Mouse (Mus musculus): Measurements from ENCODE around the gene Klb. TPM values are rescaled to one million over a fixed set of nuclear protein-coding genes. Genes with fewer than 3 reads are reported as not detected.
A peak's percentile ranks its signal among the peaks of the same experiment; 100 is the strongest.
"Not testable (repeated sequence)": the region's sequence is repeated elsewhere in the genome, so short reads cannot be mapped to it uniquely, and the experiment has no call there.

Klb gene
- 0.06 and 0.17 TPM in 2 replicates for polyA plus RNA-seq (2015; fragmentation: Nextera tagmentation; extraction: Ambion mirVana)

DNA sequence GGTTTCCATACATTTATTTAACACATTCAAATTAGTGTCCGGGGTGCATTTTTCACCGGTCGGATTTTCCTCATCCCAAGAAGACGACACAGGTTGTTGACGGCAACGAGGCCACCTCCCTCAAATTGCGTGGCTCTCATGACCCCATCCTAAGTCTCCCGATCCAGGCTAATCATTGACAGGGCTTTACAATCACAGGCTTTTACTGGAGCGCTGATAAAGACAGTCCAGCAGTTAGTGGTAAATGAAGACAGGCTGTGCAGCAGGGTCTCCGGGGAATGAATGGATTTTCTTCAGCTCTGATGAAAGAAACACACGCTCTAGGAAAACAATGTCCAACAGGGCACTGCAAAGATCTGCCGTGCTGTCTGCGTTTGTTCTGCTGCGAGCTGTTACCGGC lies at the start of gene Klb:
Gene Klb (plus strand): TSS at position 147 of the 400 bp plus-strand sequence.
- Histone ChIP-seq H3K4me2 (peak within 1 kb of the TSS; percentile 4; the same call in 1 of the 2 replicates), H3K27me3 (no peaks in the 10 kb centered on the region), H3K4me1 (no peaks in the 10 kb centered on the region), H3K9me3 (replicated peaks) (no peaks in the 10 kb centered on the region), H3K36me3 (ENCODE audit: poor library complexity, severe bottlenecking) (no peaks in the 10 kb centered on the region), H3K27ac (no peak within 1 kb of the TSS), H3K9ac (no peak within 1 kb of the TSS), H3K4me3 (no peak within 1 kb of the TSS)
- 50% methylated on average over 15 of the region's 15 CpGs for WGBS
- ATAC-seq, result no peak

- not testable (repeated sequence) for H3K4me3 ChIP-seq; H3K4me1 ChIP-seq; ATAC-seq; H3K9ac ChIP-seq; H3K9me3 ChIP-seq (replicated peaks); H3K4me2 ChIP-seq; H3K27ac ChIP-seq; H3K27me3 ChIP-seq
- peaks cover 51% of the 10 kb centered on the region for H3K36me3 ChIP-seq (ENCODE audit: poor library complexity, severe bottlenecking)
- WGBS, result 94% methylated on average over 1 of the region's 1 CpGs
These were observed 48.5 kb upstream of the Klb start for GRCm38 (mm10) chr5:65299623-65300022.

GRCm38 (mm10) chr5:65300121-65300520 lies 48.0 kb upstream of the Klb start:
- no peak overlapping the region for H3K4me2 ChIP-seq
- H3K4me3 ChIP-seq, result no peak overlapping the region
- no peaks in the 10 kb centered on the region for H3K27me3 ChIP-seq
- no peak overlapping the region for H3K27ac ChIP-seq
- peaks cover 49% of the 10 kb centered on the region for H3K36me3 ChIP-seq (ENCODE audit: poor library complexity, severe bottlenecking)
- H3K9me3 ChIP-seq (replicated peaks), result no peaks in the 10 kb centered on the region
- ATAC-seq, result no peak
- no peaks in the 10 kb centered on the region for H3K4me1 ChIP-seq
- WGBS, result 96% methylated on average over 9 of the region's 9 CpGs
- no peak overlapping the region for H3K9ac ChIP-seq

- H3K27me3 ChIP-seq, result no peaks in the 10 kb centered on the region
- H3K27ac ChIP-seq, result no peak overlapping the region
- ATAC-seq, result no peak
- H3K4me1 ChIP-seq, result no peaks in the 10 kb centered on the region
- H3K36me3 ChIP-seq (ENCODE audit: poor library complexity, severe bottlenecking), result peaks cover 51% of the 10 kb centered on the region
- no peak overlapping the region for H3K4me2 ChIP-seq
- no peaks in the 10 kb centered on the region for H3K9me3 ChIP-seq (replicated peaks)
- WGBS, result 82% methylated on average over 9 of the region's 9 CpGs
- 0 out of 2 replicates have a peak overlapping the region, but pooled peaks have one; percentile 21 for H3K9ac ChIP-seq
- no peak overlapping the region for H3K4me3 ChIP-seq
These were observed 42.6 kb upstream of the Klb start for GRCm38 (mm10) chr5:65305516-65305915.

GRCm38 (mm10) chr5:65308208-65308607 lies 39.9 kb upstream of the Klb start:
- no peak for ATAC-seq
- 96% methylated on average over 7 of the region's 7 CpGs for WGBS
- H3K27ac ChIP-seq, result no peak overlapping the region
- no peaks in the 10 kb centered on the region for H3K9me3 ChIP-seq (replicated peaks)
- H3K4me1 ChIP-seq, result no peaks in the 10 kb centered on the region
- H3K36me3 ChIP-seq (ENCODE audit: poor library complexity, severe bottlenecking), result peaks cover 59% of the 10 kb centered on the region
- H3K4me2 ChIP-seq, result no peak overlapping the region
- H3K27me3 ChIP-seq, result no peaks in the 10 kb centered on the region
- H3K4me3 ChIP-seq, result no peak overlapping the region
- H3K9ac ChIP-seq, result no peak overlapping the region

DNA sequence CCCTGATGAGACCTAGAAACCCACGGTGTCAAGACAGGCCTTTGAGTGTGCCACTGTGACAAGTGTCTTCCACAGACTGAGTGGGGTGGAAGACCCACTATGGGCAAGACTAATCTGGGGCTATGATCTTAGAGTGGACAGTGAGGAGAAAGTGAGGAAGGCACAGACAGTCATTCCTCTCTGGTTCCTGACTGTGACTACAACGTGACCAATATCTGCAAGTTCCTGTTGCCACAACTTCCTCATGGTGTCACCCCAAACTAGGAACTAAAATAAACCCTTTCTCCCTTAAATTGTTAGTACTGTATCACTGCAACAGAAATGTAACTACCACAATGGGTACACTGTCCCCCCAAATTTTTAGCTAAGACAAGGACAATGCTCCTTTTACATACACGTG lies 39.2 kb upstream of the Klb start:
- Histone ChIP-seq H3K9me3 (replicated peaks) (no peaks in the 10 kb centered on the region), H3K36me3 (ENCODE audit: poor library complexity, severe bottlenecking) (peaks cover 63% of the 10 kb centered on the region), H3K9ac (no peak overlapping the region), H3K4me3 (no peak overlapping the region), H3K27ac (no peak overlapping the region), H3K27me3 (no peaks in the 10 kb centered on the region), H3K4me1 (no peaks in the 10 kb centered on the region), H3K4me2 (no peak overlapping the region)
- no peak for ATAC-seq
- 95% methylated on average over 3 of the region's 3 CpGs for WGBS

GRCm38 (mm10) chr5:65319176-65319575 lies 28.9 kb upstream of the Klb start:
- Histone ChIP-seq H3K9me3 (replicated peaks) (no peaks in the 10 kb centered on the region), H3K9ac (no peak overlapping the region), H3K36me3 (ENCODE audit: poor library complexity, severe bottlenecking) (peaks cover 35% of the 10 kb centered on the region), H3K4me2 (no peak overlapping the region), H3K27ac (no peak overlapping the region), H3K4me3 (no peak overlapping the region), H3K27me3 (no peaks in the 10 kb centered on the region), H3K4me1 (no peaks in the 10 kb centered on the region)
- ATAC-seq, result no peak
- 87% methylated on average over 9 of the region's 9 CpGs for WGBS

GRCm38 (mm10) chr5:65322165-65322564 lies 25.9 kb upstream of the Klb start:
- no peak overlapping the region for H3K9ac ChIP-seq
- H3K4me3 ChIP-seq, result no peak overlapping the region
- H3K27ac ChIP-seq, result no peak overlapping the region
- ATAC-seq, result no peak
- no peaks in the 10 kb centered on the region for H3K4me1 ChIP-seq
- no peaks in the 10 kb centered on the region for H3K9me3 ChIP-seq (replicated peaks)
- peaks cover 21% of the 10 kb centered on the region for H3K36me3 ChIP-seq (ENCODE audit: poor library complexity, severe bottlenecking)
- H3K4me2 ChIP-seq, result no peak overlapping the region
- H3K27me3 ChIP-seq, result no peaks in the 10 kb centered on the region
- 89% methylated on average over 10 of the region's 10 CpGs for WGBS

GRCm38 (mm10) chr5:65324271-65324670 lies 23.8 kb upstream of the Klb start:
- no peaks in the 10 kb centered on the region for H3K27me3 ChIP-seq
- peaks cover 6% of the 10 kb centered on the region for H3K36me3 ChIP-seq (ENCODE audit: poor library complexity, severe bottlenecking)
- no peak overlapping the region for H3K4me3 ChIP-seq
- H3K9ac ChIP-seq, result no peak overlapping the region
- no peaks in the 10 kb centered on the region for H3K4me1 ChIP-seq
- no peaks in the 10 kb centered on the region for H3K9me3 ChIP-seq (replicated peaks)
- H3K4me2 ChIP-seq, result no peak overlapping the region
- ATAC-seq, result no peak
- H3K27ac ChIP-seq, result no peak overlapping the region
- 93% methylated on average over 3 of the region's 3 CpGs for WGBS

DNA sequence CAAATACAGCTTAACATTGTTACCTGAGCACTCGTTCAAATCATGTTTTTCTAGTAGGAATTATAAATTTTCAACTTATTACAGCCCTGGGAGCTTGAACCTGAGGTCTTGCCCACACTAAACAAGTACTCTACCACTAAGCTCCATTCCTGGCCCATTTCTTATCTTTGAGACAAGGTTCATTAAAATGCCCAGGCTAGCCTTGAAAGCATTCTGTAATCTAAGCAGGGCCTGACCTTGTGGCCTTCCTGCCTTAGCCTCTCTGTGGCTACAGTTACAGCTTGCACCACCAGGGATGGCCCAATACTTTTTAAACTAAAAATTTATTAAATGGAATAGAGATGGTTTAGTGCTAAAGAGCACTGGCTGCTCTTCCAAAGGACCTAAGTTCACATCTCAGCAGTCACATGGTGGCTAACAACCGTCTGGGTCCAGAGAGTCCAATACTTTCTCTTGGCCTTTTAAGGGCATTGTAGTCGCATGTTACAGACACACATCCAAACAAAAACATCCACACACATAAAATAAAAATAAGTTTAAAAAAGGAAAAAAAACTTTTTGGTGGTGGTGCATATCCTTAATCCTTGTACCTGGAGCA lies 23.3 kb upstream of the Klb start:
- Histone ChIP-seq H3K27ac (no peak overlapping the region), H3K4me3 (no peak overlapping the region), H3K4me2 (no peak overlapping the region), H3K36me3 (ENCODE audit: poor library complexity, severe bottlenecking) (peaks cover 5% of the 10 kb centered on the region; the same call in 1 of the 2 replicates), H3K9me3 (replicated peaks) (no peaks in the 10 kb centered on the region), H3K9ac (no peak overlapping the region), H3K4me1 (no peaks in the 10 kb centered on the region), H3K27me3 (no peaks in the 10 kb centered on the region)
- ATAC-seq, result no peak
- 91% methylated on average over 3 of the region's 3 CpGs for WGBS

DNA sequence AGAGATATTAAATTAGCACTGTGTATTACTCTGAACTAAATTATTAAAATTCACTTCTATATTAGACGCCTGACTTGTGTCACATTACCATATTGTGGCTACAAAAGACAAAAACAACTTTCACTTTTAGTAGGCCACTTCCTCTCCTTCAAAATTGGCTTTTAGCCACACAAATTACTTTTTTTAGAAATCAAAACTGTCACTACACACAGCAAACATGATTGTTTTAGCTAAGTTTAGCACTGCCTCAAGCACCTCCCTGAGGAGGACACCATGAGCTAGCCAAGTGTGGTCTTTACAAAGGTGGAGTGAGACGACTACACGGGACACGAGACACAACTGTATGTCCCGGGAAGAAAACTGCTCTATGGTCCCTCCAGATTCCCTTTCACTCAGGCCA lies 21.9 kb upstream of the Klb start:
- no peak overlapping the region for H3K9ac ChIP-seq
- 82% methylated on average over 5 of the region's 5 CpGs for WGBS
- ATAC-seq, result no peak
- no peaks in the 10 kb centered on the region for H3K9me3 ChIP-seq (replicated peaks)
- H3K36me3 ChIP-seq (ENCODE audit: poor library complexity, severe bottlenecking), result peaks cover 5% of the 10 kb centered on the region; the same call in 1 of the 2 replicates
- H3K4me2 ChIP-seq, result no peak overlapping the region
- H3K4me3 ChIP-seq, result no peak overlapping the region
- H3K27ac ChIP-seq, result no peak overlapping the region
- H3K4me1 ChIP-seq, result no peaks in the 10 kb centered on the region
- no peaks in the 10 kb centered on the region for H3K27me3 ChIP-seq

GRCm38 (mm10) chr5:65329971-65330370 lies 18.1 kb upstream of the Klb start:
- ATAC-seq, result no peak
- H3K4me2 ChIP-seq, result no peak overlapping the region
- no peak overlapping the region for H3K9ac ChIP-seq
- 87% methylated on average over 3 of the region's 3 CpGs for WGBS
- no peak overlapping the region for H3K4me3 ChIP-seq
- H3K27ac ChIP-seq, result no peak overlapping the region
- 0 out of 2 replicates have a peak, but pooled peaks cover 6% of the 10 kb centered on the region for H3K36me3 ChIP-seq (ENCODE audit: poor library complexity, severe bottlenecking)
- H3K4me1 ChIP-seq, result peaks cover 13% of the 10 kb centered on the region
- no peaks in the 10 kb centered on the region for H3K9me3 ChIP-seq (replicated peaks)
- H3K27me3 ChIP-seq, result no peaks in the 10 kb centered on the region

DNA sequence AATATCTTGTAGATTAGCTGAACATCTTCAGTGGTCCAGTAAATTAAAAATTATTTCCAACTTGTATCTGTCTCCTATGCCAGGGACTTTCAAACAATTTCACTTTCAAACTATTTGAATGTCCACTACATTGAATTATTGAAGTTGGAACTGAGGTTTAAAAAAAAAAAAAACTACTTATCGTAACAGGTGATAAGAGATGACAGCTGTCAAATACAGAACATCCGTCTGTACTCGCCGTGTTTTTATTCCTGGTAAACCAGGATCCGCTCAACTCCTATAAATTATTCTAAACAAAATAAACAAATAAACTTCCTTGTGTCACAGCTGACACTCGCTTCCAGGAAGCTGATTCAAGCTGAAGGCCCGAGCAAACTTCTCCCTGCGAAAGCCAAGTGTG lies 13.3 kb upstream of the Klb start:
- no peaks in the 10 kb centered on the region for H3K27me3 ChIP-seq
- H3K9ac ChIP-seq, result peak overlapping the region; percentile 80
- no peak overlapping the region for H3K27ac ChIP-seq
- H3K4me3 ChIP-seq, result peak overlapping the region; percentile 92
- peaks cover 18% of the 10 kb centered on the region for H3K4me1 ChIP-seq
- H3K36me3 ChIP-seq (ENCODE audit: poor library complexity, severe bottlenecking), result 0 out of 2 replicates have a peak, but pooled peaks cover 6% of the 10 kb centered on the region
- no peak for ATAC-seq
- peak overlapping the region; percentile 71 for H3K4me2 ChIP-seq
- 17% methylated on average over 8 of the region's 8 CpGs for WGBS
- H3K9me3 ChIP-seq (replicated peaks), result no peaks in the 10 kb centered on the region

Measured in forebrain, embryonic 13.5 days (tissue).